Mouse (Mus musculus) myocyte (in vitro differentiated cells): ENCODE results near the gene Hes3.

Source experiments
- CEBPB ChIP-seq: IDR thresholded peaks from 2 replicates; pipeline ENCODE4 v1.6.1; 2011; ENCODE audit warnings: mild to moderate bottlenecking, moderate library complexity; ENCODE audit not compliant: poor library complexity, insufficient read depth, severe bottlenecking
- E2F4 ChIP-seq: IDR thresholded peaks from one replicate; pipeline ENCODE4 v1.6.1; 2011; ENCODE audit warnings: mild to moderate bottlenecking, control low read depth, moderate library complexity; ENCODE audit not compliant: insufficient read depth
- POLR2A ChIP-seq: IDR thresholded peaks from one replicate; pipeline ENCODE4 v1.6.1; 2011; ENCODE audit warnings: low read depth, mild to moderate bottlenecking, control low read depth, moderate library complexity; ENCODE audit not compliant: insufficient read length

- TF ChIP-seq POLR2A (no peak), CEBPB (no peak), E2F4 (no peak)
Observed at GRCm38 (mm10) chr4:152294188-152294929, 2.9 kb upstream of the Hes3 start.
